ENCODE assay signal across 16 mouse cellular contexts in the genomic region with DNA sequence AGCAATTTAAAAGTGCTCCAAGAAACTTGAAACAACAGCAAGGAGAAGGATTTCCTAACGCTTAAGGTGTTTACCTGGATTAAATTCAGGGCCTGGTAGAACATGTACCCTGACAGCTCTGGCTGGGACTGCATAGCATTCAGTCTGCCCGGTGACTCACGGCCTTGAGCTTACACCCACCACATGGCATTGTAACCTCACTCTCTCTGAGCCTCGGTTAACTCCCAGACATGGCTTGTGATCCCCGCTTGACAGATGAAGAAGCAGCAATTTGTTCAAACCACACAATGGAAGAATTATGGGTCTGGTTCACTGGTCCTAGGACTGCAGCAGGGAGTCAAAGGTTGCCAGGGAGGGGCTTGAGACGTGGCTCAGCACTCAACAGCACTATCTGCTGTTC. TPM values are rescaled to one million over a fixed set of nuclear protein-coding genes. Genes with fewer than 3 reads are reported as not detected.
DNase-seq lines count a peak whose midpoint lies in the region; ATAC-seq lines count a peak whose summit lies in the region.
"Had no signal": no experiment of that assay in that cellular context is flagged by ENCODE, and none has a peak within 500 bp of the region (broad histone marks: within the 10 kb centered on the region; RNA-seq: fewer than 3 reads in every experiment).

No protein-coding gene starts in this region.

- H3K4me1 ChIP-seq in kidney, embryonic 16.5 days (ENCODE audit: insufficient read depth, low read length), result peaks cover 68% of the 10 kb centered on the region
- peaks cover 41% of the 10 kb centered on the region for H3K4me1 ChIP-seq in limb, embryonic 13.5 days
- H3K4me1 ChIP-seq in midbrain, embryonic 15.5 days, result peaks cover 3% of the 10 kb centered on the region; the same call in 1 of the 2 replicates

- H3K27ac ChIP-seq in kidney, embryonic 16.5 days (ENCODE audit: low read length), result peak overlapping the region; percentile 59; the same call in 1 of the 2 replicates
- H3K27ac ChIP-seq in limb, embryonic 13.5 days, result peak overlapping the region; percentile 44; the same call in 1 of the 2 replicates
- no peak overlapping the region for H3K27ac ChIP-seq in midbrain, embryonic 15.5 days

- H3K4me2 ChIP-seq in kidney, embryonic 16.5 days (replicated peaks; ENCODE audit: low read depth, low read length), result no peak overlapping the region
- no peak overlapping the region for H3K4me2 ChIP-seq in limb, embryonic 13.5 days (replicated peaks)
- no peak overlapping the region for H3K4me2 ChIP-seq in midbrain, embryonic 15.5 days
- H3K4me2 ChIP-seq: hindbrain, embryonic 13.5 days; liver, embryonic 11.5 days had no signal

- 40% methylated on average over 6 of the region's 6 CpGs for WGBS in kidney, embryonic 16.5 days
- 74% methylated on average over 6 of the region's 6 CpGs for WGBS in limb, embryonic 13.5 days
- WGBS in midbrain, embryonic 15.5 days, result 65% methylated on average over 6 of the region's 6 CpGs

- H3K9ac ChIP-seq in kidney, embryonic 16.5 days (replicated peaks; ENCODE audit: low read length), result no peak overlapping the region
- H3K9ac ChIP-seq in limb, embryonic 13.5 days, result no peak overlapping the region
- H3K9ac ChIP-seq in midbrain, embryonic 15.5 days, result no peak overlapping the region
- H3K9ac ChIP-seq: hindbrain, embryonic 13.5 days had no signal

- no peaks in the 10 kb centered on the region for H3K9me3 ChIP-seq in kidney, embryonic 16.5 days (ENCODE audit: low read length)
- H3K9me3 ChIP-seq in limb, embryonic 13.5 days, result no peaks in the 10 kb centered on the region
- no peaks in the 10 kb centered on the region for H3K9me3 ChIP-seq in midbrain, embryonic 15.5 days
- H3K9me3 ChIP-seq: hindbrain, embryonic 13.5 days had no signal

- no peaks in the 10 kb centered on the region for H3K27me3 ChIP-seq in kidney, embryonic 16.5 days (ENCODE audit: insufficient read depth, low read length)
- H3K27me3 ChIP-seq in limb, embryonic 13.5 days, result no peaks in the 10 kb centered on the region
- peaks cover 1% of the 10 kb centered on the region; the same call in 1 of the 2 replicates for H3K27me3 ChIP-seq in midbrain, embryonic 15.5 days (replicated peaks)

- peak; percentile 70 to 76 for DNase-seq in adrenal gland, adult (ENCODE audit: inconsistent age in 2 of 2, low spot score in 1 of 2)
- no peak for DNase-seq in adrenal gland, postnatal 4 days (ENCODE audit: low spot score in 2 of 2)
- no peak for DNase-seq in kidney, postnatal 14 days
- DNase-seq in ZHBTc4 (ENCODE audit: low read depth, low spot score), result peak; percentile 9
- no peak for DNase-seq in c-Kit-positive CD71-positive TER-119-positive erythroid progenitor cells, embryonic 14.5 days (ENCODE audit: low spot score)
- DNase-seq: cerebellum, postnatal 10 days; kidney, postnatal 25 days; lung, postnatal 36 days; midbrain, embryonic 14.5 days; right cerebral cortex, postnatal 4 days had no signal

- 0 out of 2 replicates have a peak, but pooled peaks cover 1% of the 10 kb centered on the region for H3K36me3 ChIP-seq in kidney, embryonic 16.5 days (ENCODE audit: insufficient read depth, low read length)
- H3K36me3 ChIP-seq in limb, embryonic 13.5 days, result peaks cover 93% of the 10 kb centered on the region
- no peaks in the 10 kb centered on the region for H3K36me3 ChIP-seq in midbrain, embryonic 15.5 days (replicated peaks)
- H3K36me3 ChIP-seq: hindbrain, embryonic 13.5 days had no signal

- no peak for ATAC-seq in kidney, embryonic 16.5 days (ENCODE audit: low FRiP score, low TSS enrichment)
- ATAC-seq in limb, embryonic 13.5 days (ENCODE audit: low FRiP score, low read depth), result no peak
- ATAC-seq in midbrain, embryonic 15.5 days (replicated peaks), result no peak

- no peak overlapping the region for H3K4me3 ChIP-seq in kidney, embryonic 16.5 days (ENCODE audit: low read length)
- H3K4me3 ChIP-seq in limb, embryonic 13.5 days, result no peak overlapping the region
- H3K4me3 ChIP-seq in midbrain, embryonic 15.5 days, result no peak overlapping the region
- H3K4me3 ChIP-seq: hindbrain, embryonic 13.5 days had no signal

RNA-seq across cellular contexts. Expression of a gene that starts 5.9 kb away (rescaled TPM):
- 1 to 10 TPM; 5.5 to 6.9 TPM for total RNA-seq in adrenal gland, postnatal 4 days (2021)
- polyA plus RNA-seq in kidney, embryonic 16.5 days (2015; fragmentation: Nextera tagmentation; extraction: Ambion mirVana), result 5.5 and 6.1 TPM in 2 replicates
- 11.7 and 11.8 TPM in 2 replicates for polyA plus RNA-seq in limb, embryonic 13.5 days (2015; fragmentation: Nextera tagmentation; extraction: Ambion mirVana)
- 7.3 and 8.9 TPM in 2 replicates for polyA plus RNA-seq in midbrain, embryonic 15.5 days (2015; fragmentation: Nextera tagmentation; extraction: Ambion mirVana)

RNA-seq across cellular contexts. Expression of a gene that starts 22.2 kb away (rescaled TPM):
- total RNA-seq in adrenal gland, postnatal 4 days (2021), result 100 to 1,000 TPM; 103 to 107 TPM
- polyA plus RNA-seq in kidney, embryonic 16.5 days (2015; fragmentation: Nextera tagmentation; extraction: Ambion mirVana), result 142 and 148 TPM in 2 replicates
- polyA plus RNA-seq in limb, embryonic 13.5 days (2015; fragmentation: Nextera tagmentation; extraction: Ambion mirVana), result 245 and 256 TPM in 2 replicates
- polyA plus RNA-seq in midbrain, embryonic 15.5 days (2015; fragmentation: Nextera tagmentation; extraction: Ambion mirVana), result 22.3 and 22.7 TPM in 2 replicates
- total RNA-seq: MEL had no signal

RNA-seq across cellular contexts. Expression of a gene that starts 51.9 kb away (rescaled TPM):
- total RNA-seq in adrenal gland, postnatal 4 days (2021), result under 1 TPM; 0.31 to 0.70 TPM
- 0.21 TPM in 1 of 2 replicates, not detected in the other for polyA plus RNA-seq in kidney, embryonic 16.5 days (2015; fragmentation: Nextera tagmentation; extraction: Ambion mirVana)
- 4.5 and 6.4 TPM in 2 replicates for polyA plus RNA-seq in limb, embryonic 13.5 days (2015; fragmentation: Nextera tagmentation; extraction: Ambion mirVana)
- 0.23 and 0.45 TPM in 2 replicates for polyA plus RNA-seq in midbrain, embryonic 15.5 days (2015; fragmentation: Nextera tagmentation; extraction: Ambion mirVana)

Comparison
In these comparisons a context has a peak if more than half of its experiments do, and no peak if none do; other contexts are left out.
1. DNase-seq: peak in adrenal gland, adult (2 of 2) and ZHBTc4 (single experiment); none in adrenal gland, postnatal 4 days (0 of 2), kidney, postnatal 14 days (single experiment) and c-Kit-positive CD71-positive TER-119-positive erythroid progenitor cells, embryonic 14.5 days (single experiment).